Mouse (Mus musculus): Measurements from ENCODE around the gene Snhg11.
"Not testable (repeated sequence)": the region's sequence is repeated elsewhere in the genome, so short reads cannot be mapped to it uniquely, and the experiment has no call there.

The Snhg11 gene

GRCm38 (mm10) chr2:158369474-158370172, 5.8 kb upstream of the Snhg11 start:
- no peak for DNase-seq

- peak; percentile 54 to 65 for DNase-seq
Observed at GRCm38 (mm10) chr2:158370173-158370550, 5.3 kb upstream of the Snhg11 start.

GRCm38 (mm10) chr2:158373061-158373460, 2.4 kb upstream of the Snhg11 start:
- peak; percentile 49 to 71 for DNase-seq

- DNase-seq: no peak
Observed at GRCm38 (mm10) chr2:158373516-158373915, 1.9 kb upstream of the Snhg11 start.

DNA sequence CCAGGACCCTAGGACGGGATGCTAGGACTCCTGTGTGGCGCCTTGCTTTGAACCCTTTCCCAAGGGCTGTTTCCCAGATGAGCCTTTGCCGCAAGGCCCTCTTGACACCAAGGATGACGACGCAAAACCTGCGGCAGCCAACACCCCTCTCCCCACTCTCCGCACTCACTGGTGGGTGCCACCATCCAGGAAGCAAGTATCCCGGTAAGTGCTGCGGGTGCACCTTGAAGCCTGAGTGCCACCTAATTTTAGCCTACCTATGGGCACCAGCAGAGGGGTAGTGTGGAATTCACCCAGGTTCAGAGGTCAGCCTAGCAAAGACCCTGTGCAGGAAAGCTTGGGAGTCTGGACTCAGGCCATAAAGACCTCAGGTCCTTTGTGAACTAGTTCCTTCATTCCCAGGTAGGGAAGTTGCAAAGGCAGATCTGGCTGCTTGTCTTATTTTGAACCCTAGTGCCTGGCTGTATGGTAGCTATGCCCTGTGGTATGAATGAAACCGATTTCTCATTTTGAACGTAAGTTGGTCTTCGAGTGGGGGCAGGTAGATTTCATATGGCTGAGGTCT, 767 bp downstream of the Snhg11 start:
- DNase-seq: no peak

DNA sequence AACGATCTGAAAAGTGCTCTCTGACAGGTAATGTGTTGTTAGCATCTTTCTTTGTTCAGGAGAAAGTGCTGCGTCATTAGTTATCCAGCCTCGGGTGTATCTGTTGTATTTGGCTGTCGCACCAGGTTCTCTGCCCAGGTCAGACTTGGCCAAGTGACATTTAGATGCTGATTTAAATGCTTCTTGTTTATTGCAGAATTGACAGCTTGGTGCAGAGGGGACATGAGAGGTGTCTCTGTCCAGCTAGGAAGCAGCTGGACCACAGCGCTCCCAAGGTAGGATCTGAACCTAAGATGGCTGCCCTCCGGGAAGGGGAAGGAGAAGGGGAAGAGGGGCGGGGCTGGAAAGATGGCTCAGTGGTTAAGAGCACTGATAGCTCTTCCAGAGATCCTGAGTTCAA, 1.4 kb downstream of the Snhg11 start:
- DNase-seq: no peak

- DNase-seq: no peak
Observed at GRCm38 (mm10) chr2:158377811-158378210, 2.4 kb downstream of the Snhg11 start.

GRCm38 (mm10) chr2:158379354-158380078, 4.1 kb downstream of the Snhg11 start:
- DNase-seq: peak; percentile 80 to 83

DNA sequence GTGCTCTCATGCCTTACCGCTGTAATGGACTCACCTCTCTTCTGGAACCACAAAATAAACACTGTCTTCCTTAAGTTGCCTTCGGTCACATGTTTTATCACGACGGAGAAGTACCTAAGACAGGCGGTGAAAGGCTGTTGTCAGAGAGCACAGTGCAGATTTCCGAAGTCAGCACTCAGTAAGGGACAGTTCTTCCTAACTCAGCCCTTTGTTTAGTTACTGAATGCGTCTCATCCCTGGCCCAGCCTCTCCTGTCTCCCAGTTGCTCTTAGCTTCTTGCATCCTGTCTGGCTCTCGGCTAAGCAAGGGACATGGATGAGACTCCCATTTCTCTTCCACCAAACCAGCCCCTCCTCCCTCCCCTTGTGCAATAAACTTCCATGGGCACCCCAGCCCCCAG, 10.6 kb downstream of the Snhg11 start:
- DNase-seq: no peak

DNA sequence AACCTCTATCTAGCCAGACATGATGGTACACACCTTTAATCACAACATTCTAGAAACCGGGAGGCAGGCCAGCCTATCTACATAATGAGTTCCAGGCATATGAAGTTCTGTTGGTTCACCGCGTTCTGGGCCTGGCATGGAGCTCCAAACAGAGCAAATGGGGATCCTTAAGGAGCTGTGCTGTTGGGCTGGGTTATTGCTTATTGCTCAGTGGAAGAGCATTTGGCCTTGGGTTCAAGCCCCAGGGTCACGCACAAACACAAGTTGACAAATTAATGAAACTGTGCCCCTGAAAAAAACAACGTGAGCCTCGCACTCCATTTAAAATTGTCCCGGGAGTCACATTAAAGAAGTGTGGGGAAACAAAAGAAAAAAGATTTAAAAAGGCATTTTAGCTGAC, 14.0 kb downstream of the Snhg11 start:
- no peak for DNase-seq

GRCm38 (mm10) chr2:158396369-158396768, 20.9 kb downstream of the Snhg11 start:
- DNase-seq: no peak

DNA sequence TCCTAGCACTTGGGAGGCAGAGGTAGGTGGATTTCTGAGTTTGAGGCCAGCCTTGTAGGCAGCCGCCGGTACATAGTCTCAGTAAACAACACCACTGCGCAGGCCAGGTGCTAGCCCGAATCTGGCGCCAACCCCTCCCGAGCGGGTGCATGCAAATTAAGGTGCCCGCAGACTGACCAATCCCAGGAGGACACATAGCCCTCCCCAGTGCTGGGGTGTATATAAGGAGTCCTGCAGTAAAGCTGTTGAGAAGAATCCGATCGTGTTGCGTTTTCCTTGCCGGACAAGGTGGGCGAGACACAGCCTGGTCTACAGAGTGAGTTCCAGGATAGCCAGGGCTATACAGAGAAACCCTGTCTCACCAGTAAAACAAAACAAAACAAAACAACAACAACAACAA, 21.7 kb downstream of the Snhg11 start:
- not testable (repeated sequence) for DNase-seq

DNA sequence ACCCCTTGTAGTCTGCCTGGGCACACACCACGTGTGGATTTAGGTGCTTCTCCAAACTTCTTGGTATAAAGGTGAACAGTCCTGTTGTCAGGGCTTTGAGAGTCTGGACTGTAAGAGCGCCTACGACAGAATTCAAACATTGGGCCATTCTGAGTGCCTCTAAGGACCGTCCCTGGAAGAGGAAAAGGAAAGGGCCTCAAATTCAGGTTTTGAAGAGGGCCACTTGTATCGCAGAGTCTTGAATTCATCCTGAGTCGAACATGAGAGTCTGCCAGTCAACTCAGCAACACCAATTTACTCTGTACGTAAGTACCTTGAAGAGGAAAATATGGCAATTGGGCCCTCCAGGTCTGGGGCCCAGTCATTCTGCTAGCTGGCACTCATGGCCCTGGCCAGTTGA, 27.5 kb downstream of the Snhg11 start:
- no peak for DNase-seq

DNA sequence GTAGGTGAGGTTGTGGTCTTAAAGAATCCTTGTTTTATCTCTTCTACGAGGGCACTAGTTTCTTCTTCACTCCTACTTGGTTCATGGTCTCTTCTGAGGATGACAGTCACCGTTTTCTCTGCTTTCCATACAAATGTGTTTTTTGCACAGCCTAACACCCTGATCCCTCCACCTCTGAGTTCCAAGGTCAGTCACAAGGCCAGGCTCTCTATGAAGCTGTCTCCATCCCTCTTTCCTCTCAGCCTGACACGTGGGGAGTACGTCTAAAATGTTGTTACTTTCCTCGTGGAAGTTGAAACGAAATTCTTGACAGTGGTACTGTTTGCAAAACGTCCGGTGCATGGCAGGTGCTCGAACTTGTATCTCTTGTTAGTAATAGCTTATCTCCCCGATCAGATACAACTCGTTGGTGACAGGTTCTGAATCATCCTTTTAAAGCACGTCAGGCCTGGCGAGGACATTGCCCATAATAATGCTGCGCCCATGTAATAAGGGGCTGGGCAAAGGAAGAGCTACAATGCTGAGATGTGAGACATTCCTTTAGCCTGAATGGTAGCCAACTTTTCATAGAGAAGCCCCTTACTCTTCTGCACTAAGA, 33.7 kb downstream of the Snhg11 start:
- DNase-seq: no peak

- DNase-seq: peak; percentile 97 to 99
Observed at GRCm38 (mm10) chr2:158409595-158410021, 34.2 kb downstream of the Snhg11 start, which contains the start of gene Ralgapb. TSS of gene Ralgapb (plus strand) at chr2:158409848.

- peak; percentile 7 to 9 for DNase-seq
Observed at GRCm38 (mm10) chr2:158410022-158411014, 34.9 kb downstream of the Snhg11 start.

GRCm38 (mm10) chr2:158413240-158413639, 37.8 kb downstream of the Snhg11 start:
- no peak for DNase-seq

- DNase-seq: no peak
Observed at GRCm38 (mm10) chr2:158415826-158416225, 40.4 kb downstream of the Snhg11 start.

DNA sequence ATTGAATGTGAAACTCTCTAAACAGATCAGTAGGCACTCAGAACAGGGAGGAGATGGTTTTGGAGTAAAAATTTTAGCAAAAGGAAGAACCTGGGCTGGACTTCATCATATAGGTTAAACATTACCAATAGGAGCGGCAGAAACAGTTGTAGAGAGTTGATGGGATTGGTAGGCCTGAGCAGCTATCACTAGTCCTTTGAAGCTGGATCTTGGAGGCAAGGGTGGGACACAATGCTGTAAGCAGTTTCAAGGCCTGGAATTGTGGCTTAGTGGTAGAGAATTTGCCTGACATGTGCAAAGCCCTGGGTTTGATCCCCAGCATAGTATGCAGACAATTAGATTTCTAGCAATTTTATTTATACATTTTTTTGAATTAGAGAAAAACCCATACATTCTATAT, 43.2 kb downstream of the Snhg11 start:
- no peak for DNase-seq
